ENCODE assay signal across 17 mouse cellular contexts in genomic region chr17:4265471-4265870, GRCm38 (mm10).
DNase-seq lines count a peak whose midpoint lies in the region; ATAC-seq and TF ChIP-seq lines count a peak whose summit lies in the region.
"Had no signal": no experiment of that assay in that cellular context is flagged by ENCODE, and none has a peak within 500 bp of the region (broad histone marks: within the 10 kb centered on the region; RNA-seq: fewer than 3 reads in every experiment).

No protein-coding gene starts in this region.

- WGBS in hindbrain, embryonic 14.5 days = 56% methylated on average over 6 of the region's 6 CpGs
- 58% methylated on average over 6 of the region's 6 CpGs for WGBS in hindbrain, embryonic 13.5 days
- WGBS in neural tube, embryonic 12.5 days = 70% methylated on average over 6 of the region's 6 CpGs
- 67% methylated on average over 6 of the region's 6 CpGs for WGBS in neural tube, embryonic 15.5 days
- 42% methylated on average over 6 of the region's 6 CpGs for WGBS in limb, embryonic 14.5 days

- H3K4me1 ChIP-seq in hindbrain, embryonic 14.5 days (replicated peaks; ENCODE audit: control insufficient read depth, insufficient read depth, low read length) = peaks cover 16% of the 10 kb centered on the region
- peaks cover 24% of the 10 kb centered on the region for H3K4me1 ChIP-seq in hindbrain, embryonic 13.5 days (replicated peaks)
- H3K4me1 ChIP-seq in neural tube, embryonic 12.5 days = peaks cover 12% of the 10 kb centered on the region
- H3K4me1 ChIP-seq in neural tube, embryonic 15.5 days = peaks cover 23% of the 10 kb centered on the region
- peaks cover 11% of the 10 kb centered on the region for H3K4me1 ChIP-seq in limb, embryonic 14.5 days (ENCODE audit: control insufficient read depth, insufficient read depth, low read length)

- no peak overlapping the region for H3K4me3 ChIP-seq in hindbrain, embryonic 14.5 days (replicated peaks; ENCODE audit: low read length)
- H3K4me3 ChIP-seq in hindbrain, embryonic 13.5 days = no peak overlapping the region
- no peak overlapping the region for H3K4me3 ChIP-seq in neural tube, embryonic 12.5 days
- H3K4me3 ChIP-seq in neural tube, embryonic 15.5 days (replicated peaks) = no peak overlapping the region
- H3K4me3 ChIP-seq in limb, embryonic 14.5 days (replicated peaks; ENCODE audit: low read length) = no peak overlapping the region
- H3K4me3 ChIP-seq: heart, embryonic 15.5 days; hindbrain, embryonic 15.5 days had no signal

- no peaks in the 10 kb centered on the region for H3K9me3 ChIP-seq in hindbrain, embryonic 14.5 days (ENCODE audit: control insufficient read depth, low read length)
- H3K9me3 ChIP-seq in hindbrain, embryonic 13.5 days = no peaks in the 10 kb centered on the region
- H3K9me3 ChIP-seq in neural tube, embryonic 12.5 days = no peaks in the 10 kb centered on the region
- H3K9me3 ChIP-seq in neural tube, embryonic 15.5 days (replicated peaks) = no peaks in the 10 kb centered on the region
- no peaks in the 10 kb centered on the region for H3K9me3 ChIP-seq in limb, embryonic 14.5 days (ENCODE audit: control insufficient read depth, low read length)
- H3K9me3 ChIP-seq: heart, embryonic 15.5 days; hindbrain, embryonic 15.5 days had no signal

- no peak overlapping the region for H3K4me2 ChIP-seq in hindbrain, embryonic 14.5 days (replicated peaks)
- no peak overlapping the region for H3K4me2 ChIP-seq in hindbrain, embryonic 13.5 days
- H3K4me2 ChIP-seq in neural tube, embryonic 12.5 days (replicated peaks) = 0 out of 2 replicates have a peak overlapping the region, but pooled peaks have one; percentile 1
- no peak overlapping the region for H3K4me2 ChIP-seq in neural tube, embryonic 15.5 days
- H3K4me2 ChIP-seq in limb, embryonic 14.5 days (replicated peaks; ENCODE audit: low read depth, low read length, severe bottlenecking) = 0 out of 2 replicates have a peak overlapping the region, but pooled peaks have one; percentile 30
- H3K4me2 ChIP-seq: heart, embryonic 15.5 days; hindbrain, embryonic 15.5 days had no signal

- 0 out of 2 replicates have a peak overlapping the region, but pooled peaks have one; percentile 14 for H3K27ac ChIP-seq in hindbrain, embryonic 14.5 days
- no peak overlapping the region for H3K27ac ChIP-seq in hindbrain, embryonic 13.5 days
- H3K27ac ChIP-seq in neural tube, embryonic 12.5 days = no peak overlapping the region
- no peak overlapping the region for H3K27ac ChIP-seq in neural tube, embryonic 15.5 days (replicated peaks)
- H3K27ac ChIP-seq in limb, embryonic 14.5 days (replicated peaks; ENCODE audit: low read depth, low read length) = no peak overlapping the region
- H3K27ac ChIP-seq: heart, embryonic 15.5 days; hindbrain, embryonic 15.5 days had no signal

- TF ChIP-seq POLR2A in limb, embryonic 14.5 days (IDR thresholded peaks at IDR 0.05; ENCODE audit: borderline replicate concordance, extremely low read depth, insufficient read depth, insufficient read length) = no peak

- peak; percentile 13 for DNase-seq in embryo, embryonic 10.5 days (ENCODE audit: low spot score)
- no peak for DNase-seq in embryo, embryonic 10 days (ENCODE audit: low spot score)
- DNase-seq in hindbrain, embryonic 14.5 days (ENCODE audit: low spot score) = no peak
- DNase-seq in limb, embryonic 14.5 days (ENCODE audit: low spot score) = peak; percentile 21
- no peak for DNase-seq in layer of hippocampus, postnatal 10 days (ENCODE audit: low spot score in 2 of 2)
- DNase-seq: adrenal gland, postnatal 14 days; cerebellum, adult 9-11 months; gastrocnemius, postnatal 25 days; heart, postnatal 36 days; kidney, postnatal 25 days; lung, postnatal 4 days; thymus, postnatal 25 days had no signal

- no peak for ATAC-seq in hindbrain, embryonic 14.5 days (ENCODE audit: low FRiP score)
- ATAC-seq in hindbrain, embryonic 13.5 days (ENCODE audit: low FRiP score) = no peak
- ATAC-seq in neural tube, embryonic 12.5 days (ENCODE audit: low FRiP score, low read depth) = no peak
- ATAC-seq in neural tube, embryonic 15.5 days (ENCODE audit: low FRiP score) = no peak
- ATAC-seq in limb, embryonic 14.5 days (ENCODE audit: low FRiP score, low read depth) = no peak

- no peak overlapping the region for H3K9ac ChIP-seq in hindbrain, embryonic 14.5 days
- H3K9ac ChIP-seq in hindbrain, embryonic 13.5 days = no peak overlapping the region
- H3K9ac ChIP-seq in neural tube, embryonic 12.5 days = no peak overlapping the region
- H3K9ac ChIP-seq in neural tube, embryonic 15.5 days (replicated peaks) = no peak overlapping the region
- no peak overlapping the region for H3K9ac ChIP-seq in limb, embryonic 14.5 days (ENCODE audit: low read depth, low read length, severe bottlenecking)
- H3K9ac ChIP-seq: heart, embryonic 15.5 days; hindbrain, embryonic 15.5 days had no signal

- no peaks in the 10 kb centered on the region for H3K36me3 ChIP-seq in hindbrain, embryonic 14.5 days (replicated peaks; ENCODE audit: control insufficient read depth, insufficient read depth)
- H3K36me3 ChIP-seq in hindbrain, embryonic 13.5 days = no peaks in the 10 kb centered on the region
- H3K36me3 ChIP-seq in neural tube, embryonic 12.5 days = no peaks in the 10 kb centered on the region
- H3K36me3 ChIP-seq in neural tube, embryonic 15.5 days = no peaks in the 10 kb centered on the region
- H3K36me3 ChIP-seq in limb, embryonic 14.5 days (ENCODE audit: control insufficient read depth, insufficient read depth, low read length) = no peaks in the 10 kb centered on the region
- H3K36me3 ChIP-seq: heart, embryonic 15.5 days; hindbrain, embryonic 15.5 days had no signal

- H3K27me3 ChIP-seq in hindbrain, embryonic 14.5 days (ENCODE audit: control insufficient read depth, insufficient read depth, low read length) = no peaks in the 10 kb centered on the region
- H3K27me3 ChIP-seq in hindbrain, embryonic 13.5 days = no peaks in the 10 kb centered on the region
- H3K27me3 ChIP-seq in neural tube, embryonic 12.5 days (replicated peaks) = no peaks in the 10 kb centered on the region
- H3K27me3 ChIP-seq in neural tube, embryonic 15.5 days (replicated peaks) = no peaks in the 10 kb centered on the region
- no peaks in the 10 kb centered on the region for H3K27me3 ChIP-seq in limb, embryonic 14.5 days (ENCODE audit: control insufficient read depth, insufficient read depth, low read length)
- H3K27me3 ChIP-seq: heart, embryonic 15.5 days; hindbrain, embryonic 15.5 days had no signal

Comparison
In these comparisons a context has a peak if more than half of its experiments do, and no peak if none do; other contexts are left out.
1. DNase-seq: peak in embryo, embryonic 10.5 days (single experiment) and limb, embryonic 14.5 days (single experiment); none in embryo, embryonic 10 days (single experiment), hindbrain, embryonic 14.5 days (single experiment) and layer of hippocampus, postnatal 10 days (0 of 2).
2. H3K4me2 ChIP-seq: peak in neural tube, embryonic 12.5 days (single experiment) and limb, embryonic 14.5 days (single experiment); none in hindbrain, embryonic 14.5 days (single experiment), hindbrain, embryonic 13.5 days (single experiment) and neural tube, embryonic 15.5 days (single experiment).